Mouse (Mus musculus): Measurements from ENCODE around the gene Scaf11.

Scaf11 gene

DNA sequence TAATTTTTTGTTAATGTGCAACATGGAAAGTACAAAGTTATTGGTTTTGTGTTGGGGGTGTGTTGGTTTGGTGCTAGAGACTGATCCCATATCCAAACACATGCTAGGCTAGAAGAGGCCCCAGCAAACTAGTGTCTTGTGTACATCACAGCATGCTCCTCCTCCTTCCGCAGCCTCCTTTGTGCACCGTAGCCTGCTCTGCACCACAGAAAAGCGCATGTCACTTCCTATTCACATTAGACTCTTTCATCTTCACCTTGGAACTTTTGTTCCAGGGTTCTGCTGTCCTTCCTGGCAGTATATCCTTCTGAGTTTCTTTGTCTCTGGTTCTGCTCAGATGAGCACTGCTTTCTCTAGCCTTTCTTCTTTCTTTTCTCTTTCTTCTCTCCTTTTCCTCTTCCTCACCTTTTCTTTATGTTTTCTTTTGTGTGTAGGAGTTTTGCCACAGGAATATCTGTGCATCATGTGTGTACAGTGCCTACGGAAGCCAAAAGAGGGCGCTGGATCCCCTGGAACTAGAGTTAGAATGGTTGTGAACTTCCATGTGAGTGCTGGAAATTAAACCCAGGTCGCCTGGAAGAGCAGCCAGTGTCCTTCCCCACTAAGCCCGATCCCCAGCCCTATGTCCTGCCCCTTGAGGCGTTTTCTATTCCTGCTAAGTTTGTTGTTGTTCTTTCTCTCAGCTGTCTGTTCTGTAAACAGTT is 63.9 kb downstream of the Scaf11 start:
- DNase-seq (ENCODE audit: low spot score), result no peak

DNA sequence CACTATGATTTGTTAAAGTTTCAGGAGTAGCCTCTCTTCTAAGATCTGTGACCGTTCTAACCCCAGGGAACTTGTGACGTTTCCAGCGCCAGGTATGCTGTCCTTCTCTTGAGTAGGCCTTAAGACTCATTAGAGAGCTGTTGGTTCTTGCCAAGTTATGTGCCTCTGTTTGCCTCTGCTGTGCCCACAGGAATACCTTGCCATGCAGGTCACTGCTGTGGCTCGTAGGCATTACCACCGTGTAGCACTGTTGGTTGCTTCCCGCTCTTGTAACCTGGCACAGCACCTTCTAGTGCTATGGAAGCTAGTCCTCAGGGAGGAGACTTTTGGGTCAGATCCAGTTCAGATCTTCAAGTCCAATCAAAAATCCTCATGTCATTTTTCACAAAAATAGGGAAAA is 65.6 kb downstream of the Scaf11 start:
- DNase-seq (ENCODE audit: low spot score), result no peak

DNA sequence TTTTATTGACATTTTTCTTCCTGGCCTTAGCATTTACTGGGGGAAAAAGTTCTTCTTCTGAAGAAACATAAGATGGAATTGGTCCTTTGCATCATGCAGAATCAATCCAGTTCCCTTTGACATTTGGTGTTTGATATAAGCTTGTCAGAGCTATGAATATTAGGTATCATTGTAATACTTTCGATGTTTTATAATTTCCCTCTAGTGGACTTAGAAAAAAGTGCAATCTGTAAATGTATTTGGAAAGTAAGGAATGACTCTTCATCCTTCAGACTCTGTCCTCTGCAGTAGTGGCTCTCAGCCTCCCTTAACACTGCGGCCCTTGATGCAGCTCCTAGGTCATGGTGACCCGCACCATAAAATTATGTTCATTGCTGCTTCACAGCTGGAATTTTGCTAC is 67.8 kb downstream of the Scaf11 start:
- DNase-seq (ENCODE audit: low spot score), result no peak

DNA sequence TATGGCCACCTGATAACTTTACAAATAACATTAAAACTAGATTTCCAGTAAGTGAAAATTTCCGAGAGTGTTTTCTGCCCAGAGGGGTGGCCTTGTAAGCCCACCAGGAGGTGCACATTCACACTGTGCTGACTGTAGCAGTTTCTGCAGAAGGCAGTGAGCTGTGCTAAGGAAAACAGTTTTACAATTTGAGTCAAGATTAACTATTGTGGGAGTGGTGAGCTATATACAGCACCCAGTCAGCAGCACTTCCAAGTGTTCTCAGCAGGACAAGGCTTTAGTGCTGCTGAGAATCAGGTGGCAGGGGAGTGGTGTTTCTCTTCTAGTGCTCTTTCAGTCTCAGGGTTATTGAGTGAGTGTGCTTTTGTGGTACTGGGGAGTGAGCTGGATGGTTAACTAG is 72.1 kb downstream of the Scaf11 start:
- DNase-seq (ENCODE audit: low spot score), result no peak

DNA sequence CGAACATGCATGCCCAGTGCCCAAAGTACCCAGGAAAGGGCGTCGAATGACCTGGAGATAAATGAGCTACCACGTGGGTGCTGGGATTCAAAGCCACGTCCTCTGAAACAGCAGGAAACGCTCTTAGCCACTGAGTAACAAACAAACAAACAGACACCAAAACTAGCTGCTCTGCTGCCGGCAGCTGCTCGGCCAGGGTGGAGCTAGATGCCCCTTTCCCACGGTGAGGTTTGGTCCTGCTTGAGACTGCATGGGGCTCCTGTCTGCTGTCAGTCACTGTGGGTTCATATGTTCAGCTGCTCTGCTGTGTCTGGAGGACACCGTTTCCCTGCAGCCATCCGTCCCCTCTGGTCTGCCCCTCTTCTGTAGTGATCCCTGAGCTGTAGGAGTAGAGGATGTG is 78.4 kb downstream of the Scaf11 start:
- no peak for DNase-seq (ENCODE audit: low spot score)

DNA sequence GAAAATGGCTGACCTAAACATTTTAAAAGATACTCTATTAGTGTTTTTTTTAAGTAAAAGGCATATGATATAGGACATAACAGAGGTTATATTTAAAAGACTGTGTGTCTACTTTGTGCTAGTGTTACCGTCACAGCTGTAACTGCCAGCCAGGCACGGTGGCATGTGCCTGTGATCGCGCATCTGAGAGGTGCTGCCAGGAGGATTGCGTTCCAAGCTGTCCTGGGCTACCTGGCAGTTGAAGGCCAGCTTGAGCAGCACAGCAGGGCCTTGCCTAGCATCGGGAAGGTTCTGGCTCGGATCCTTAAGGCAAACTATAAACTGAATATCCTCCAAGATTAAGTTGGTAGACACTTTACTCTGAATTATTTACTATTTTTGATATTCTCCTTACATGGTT is 82.9 kb downstream of the Scaf11 start:
- DNase-seq (ENCODE audit: low spot score), result no peak

DNA sequence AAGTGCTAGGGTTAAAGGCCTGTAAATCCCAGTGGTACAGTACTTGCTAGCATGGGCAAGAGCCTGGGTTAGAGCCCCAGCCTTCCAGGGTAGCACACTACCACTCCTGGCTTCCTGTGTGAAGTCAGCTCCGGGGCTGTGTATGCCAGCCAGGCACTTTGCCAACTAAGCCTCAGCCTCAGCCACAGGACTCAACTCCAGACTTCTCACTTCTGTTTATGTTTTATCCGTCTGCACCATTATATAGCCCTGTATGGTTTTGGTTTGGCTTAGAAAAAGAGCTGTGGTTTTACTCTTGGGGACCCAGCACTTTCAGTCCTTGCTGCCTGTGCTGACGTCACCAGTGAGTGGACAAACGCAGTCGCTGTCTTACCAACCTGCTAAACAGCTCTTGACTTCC is 83.4 kb downstream of the Scaf11 start:
- DNase-seq (ENCODE audit: low spot score), result no peak

DNA sequence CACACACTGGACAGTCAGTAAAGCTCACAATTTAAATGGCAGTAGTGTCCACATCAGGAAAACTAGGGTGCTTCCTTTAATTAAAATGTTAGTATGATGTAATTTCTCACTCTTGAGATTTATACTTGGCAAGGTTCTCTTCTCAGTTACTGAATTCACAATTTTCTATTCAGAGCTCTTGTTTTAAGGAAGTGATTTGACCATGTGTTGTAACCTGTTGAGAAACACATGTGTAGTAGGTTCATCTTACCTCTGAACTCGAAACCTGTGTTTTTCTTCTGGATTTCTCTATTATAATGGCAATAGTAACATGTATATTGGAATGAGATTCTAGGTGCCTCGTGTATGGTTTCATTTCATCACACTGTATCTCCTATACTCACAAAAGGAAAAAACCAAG is 84.4 kb downstream of the Scaf11 start:
- DNase-seq (ENCODE audit: low spot score), result no peak

DNA sequence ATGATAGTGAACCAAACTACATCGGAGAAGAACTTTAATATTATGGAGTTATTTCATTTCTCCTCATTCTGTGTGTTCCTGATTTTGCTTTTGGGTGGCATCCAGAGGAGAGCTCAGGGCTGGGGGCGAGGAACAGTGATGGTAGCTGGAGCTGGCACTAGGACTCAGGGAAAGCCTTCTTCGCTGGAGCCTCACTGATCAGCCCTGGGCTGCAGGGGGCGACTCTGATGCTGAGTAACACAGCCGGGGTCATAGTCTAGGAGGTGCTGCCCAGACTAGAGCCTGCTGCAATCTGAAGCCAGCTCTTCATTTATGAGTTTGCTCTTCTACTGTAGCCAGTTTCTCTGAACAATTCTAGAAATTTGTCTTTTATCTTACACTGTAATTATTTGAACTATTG is 87.5 kb downstream of the Scaf11 start:
- DNase-seq (ENCODE audit: low spot score), result no peak

DNA sequence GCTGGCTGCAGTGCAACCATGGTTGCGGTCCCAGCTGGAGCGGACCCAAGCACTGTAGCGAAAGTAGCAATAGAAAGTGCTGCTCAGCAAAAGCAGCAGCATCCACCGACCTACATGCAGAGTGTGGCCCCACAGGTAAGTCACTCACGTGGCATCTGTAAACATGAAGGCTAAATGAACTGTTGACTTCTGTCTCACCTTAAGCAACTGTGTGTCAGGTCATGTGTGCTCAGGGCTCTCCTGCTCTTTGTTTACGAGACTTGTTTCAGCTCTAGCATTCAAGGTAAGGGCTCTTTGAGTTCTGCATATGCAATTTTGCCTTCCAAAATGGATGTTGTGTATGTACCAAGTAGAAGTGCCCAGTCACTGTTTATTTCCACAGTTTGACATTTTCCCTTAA is 88.0 kb downstream of the Scaf11 start:
- DNase-seq (ENCODE audit: low spot score), result no peak

DNA sequence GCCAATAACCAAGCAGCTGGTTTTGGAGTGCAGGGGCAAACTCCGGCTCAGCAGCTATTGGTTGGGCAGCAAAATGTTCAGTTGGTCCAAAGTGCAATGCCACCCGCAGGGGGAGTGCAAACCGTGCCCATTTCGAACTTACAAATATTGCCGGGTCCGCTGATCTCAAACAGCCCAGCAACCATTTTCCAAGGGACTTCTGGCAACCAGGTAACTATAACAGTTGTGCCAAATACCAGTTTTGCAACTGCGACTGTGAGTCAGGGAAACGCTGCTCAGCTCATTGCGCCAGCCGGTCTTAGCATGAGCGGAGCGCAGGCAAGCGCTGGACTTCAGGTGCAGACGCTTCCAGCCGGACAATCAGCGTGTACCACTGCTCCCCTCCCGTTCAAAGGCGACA is 89.3 kb downstream of the Scaf11 start:
- DNase-seq (ENCODE audit: low spot score), result no peak

DNA sequence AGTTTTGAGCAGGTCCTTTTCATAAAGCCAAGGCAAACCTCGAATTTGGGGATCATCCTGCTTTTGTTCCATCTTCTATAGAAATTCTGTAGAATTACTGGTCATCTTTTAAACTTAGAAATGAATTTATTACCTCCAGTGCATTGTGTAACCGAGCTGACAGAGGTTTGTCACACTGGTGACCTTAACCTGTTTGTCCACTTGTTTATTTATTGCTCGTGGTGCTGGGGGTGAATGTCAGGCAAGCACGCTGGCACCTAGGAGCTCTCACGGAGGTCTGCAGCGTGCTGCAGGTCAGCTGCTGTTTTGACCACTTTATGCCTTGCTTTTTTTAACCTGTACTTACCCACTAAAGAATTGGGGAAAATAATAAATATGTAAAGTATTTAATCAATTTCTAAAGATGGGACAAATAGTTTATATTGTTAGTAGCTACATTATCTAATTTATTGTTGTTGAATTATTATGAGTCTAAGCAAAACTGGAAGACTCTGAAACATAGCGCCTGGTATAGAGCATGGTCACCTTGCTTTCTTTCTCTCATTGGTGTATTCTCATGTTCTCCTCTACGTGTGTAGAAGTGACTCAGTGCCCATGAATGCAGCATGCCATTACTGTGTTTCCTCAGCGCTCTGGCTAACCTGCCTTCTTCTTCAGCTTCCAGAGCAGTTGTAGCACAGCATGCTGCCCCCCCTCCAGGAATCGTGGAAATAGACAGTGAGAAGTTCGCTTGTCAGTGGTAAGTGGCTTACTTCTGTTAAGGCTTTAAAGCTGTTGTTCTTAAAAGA is 94.3 kb downstream of the Scaf11 start:
- no peak for DNase-seq (ENCODE audit: low spot score)

DNA sequence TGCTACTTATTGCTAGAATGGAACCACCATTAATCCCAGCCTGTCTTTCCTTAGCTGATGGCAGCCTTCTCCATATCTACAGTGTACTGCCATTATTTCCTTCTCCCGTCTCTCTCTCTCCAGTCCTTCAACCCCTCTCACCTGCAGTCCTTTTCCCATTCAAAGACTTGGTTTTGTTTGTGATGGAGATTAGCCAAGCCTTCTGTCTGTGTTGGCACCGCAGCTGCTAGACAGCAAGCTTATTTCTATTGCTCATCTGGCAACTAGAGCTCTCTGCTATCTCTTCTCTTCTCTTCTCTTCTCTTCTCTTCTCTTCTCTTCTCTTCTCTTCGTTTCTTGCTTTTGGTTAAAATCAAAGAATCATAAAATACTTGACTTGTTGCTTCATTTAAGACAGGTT is 95.3 kb downstream of the Scaf11 start:
- no peak for DNase-seq (ENCODE audit: low spot score)

All from T-cell, adult 2 months (primary cell).